Mouse (Mus musculus) bone marrow, adult 2 months (tissue): ENCODE data around the gene Mpz. TPM values are rescaled to one million over a fixed set of nuclear protein-coding genes. Genes with fewer than 3 reads are reported as not detected.
A peak's percentile ranks its signal among the peaks of the same experiment; 100 is the strongest.

Experiments used
- H3K27ac ChIP-seq: fragments of 200-500 bp; 2 replicates; pipeline ENCODE4 v1.5.1; 2012; ENCODE audit warnings: low read depth, mild to moderate bottlenecking, control low read depth, inconsistent platforms, low read length; ENCODE audit not compliant: control insufficient read depth, poor library complexity, insufficient read depth
- H3K4me1 ChIP-seq: fragments of 200-500 bp; 2 replicates; pipeline ENCODE4 v1.6.1; 2011; ENCODE audit warnings: low read length; ENCODE audit not compliant: control insufficient read depth, insufficient read depth
- H3K4me3 ChIP-seq: fragments of 200-500 bp; replicated peaks from 2 replicates; pipeline ENCODE3; 2011; ENCODE audit warnings: mild to moderate bottlenecking, low read depth, low read length, control low read depth; ENCODE audit not compliant: control insufficient read depth
- CTCF ChIP-seq: fragments of 200-500 bp; IDR thresholded peaks from 2 replicates; pipeline ENCODE4 v1.5.1; 2011; ENCODE audit warnings: low read length, control low read depth; ENCODE audit not compliant: control insufficient read depth, insufficient read depth
- POLR2A ChIP-seq: fragments of 200-500 bp; IDR thresholded peaks from 2 replicates; pipeline ENCODE4 v1.6.1; 2011; ENCODE audit warnings: low read depth, mild to moderate bottlenecking, control low read depth, low read length, borderline replicate concordance; ENCODE audit not compliant: control insufficient read depth
- WGBS: fragments of 180-500 bp; shearing (Covaris S2); methylation state at CpG from one replicate; pipeline ENCODE4 v1.1.7; 2018; 5-methylcytosine and 5-hydroxymethylcytosine counted together
- polyA plus RNA-seq: library from polyadenylated mRNA; stranded (reverse); fragments of >200 nt; gene quantifications from 2 replicates; pipeline ENCODE4 v1.2.4, GENCODE M21; 2011; ENCODE audit warnings: low replicate concordance; ENCODE audit not compliant: missing spikeins, insufficient read depth, insufficient read length

Mpz gene
- polyA plus RNA-seq, 1 experiment, result not detected

GRCm38 (mm10) chr1:171110659-171111019 lies 39.9 kb upstream of the Mpz start:
- Histone ChIP-seq H3K4me3 (peak overlapping the region; percentile 63), H3K4me1 (peaks cover 1% of the 10 kb centered on the region), H3K27ac (no peak overlapping the region)
- TF ChIP-seq POLR2A, result no peak
- TF ChIP-seq CTCF, result no peak
- WGBS, result 45% methylated on average over 15 of the region's 15 CpGs

- Histone ChIP-seq H3K4me1 (peaks cover 1% of the 10 kb centered on the region), H3K27ac (peak overlapping the region; percentile 23), H3K4me3 (peak overlapping the region; percentile 72)
- peak; percentile 19; the same call in 1 of the 2 replicates for TF ChIP-seq POLR2A
- peak; percentile 94 for TF ChIP-seq CTCF
- WGBS, result under 1% methylated on average over 38 of the region's 38 CpGs
Observed at GRCm38 (mm10) chr1:171111020-171111780, 39.3 kb upstream of the Mpz start.

DNA sequence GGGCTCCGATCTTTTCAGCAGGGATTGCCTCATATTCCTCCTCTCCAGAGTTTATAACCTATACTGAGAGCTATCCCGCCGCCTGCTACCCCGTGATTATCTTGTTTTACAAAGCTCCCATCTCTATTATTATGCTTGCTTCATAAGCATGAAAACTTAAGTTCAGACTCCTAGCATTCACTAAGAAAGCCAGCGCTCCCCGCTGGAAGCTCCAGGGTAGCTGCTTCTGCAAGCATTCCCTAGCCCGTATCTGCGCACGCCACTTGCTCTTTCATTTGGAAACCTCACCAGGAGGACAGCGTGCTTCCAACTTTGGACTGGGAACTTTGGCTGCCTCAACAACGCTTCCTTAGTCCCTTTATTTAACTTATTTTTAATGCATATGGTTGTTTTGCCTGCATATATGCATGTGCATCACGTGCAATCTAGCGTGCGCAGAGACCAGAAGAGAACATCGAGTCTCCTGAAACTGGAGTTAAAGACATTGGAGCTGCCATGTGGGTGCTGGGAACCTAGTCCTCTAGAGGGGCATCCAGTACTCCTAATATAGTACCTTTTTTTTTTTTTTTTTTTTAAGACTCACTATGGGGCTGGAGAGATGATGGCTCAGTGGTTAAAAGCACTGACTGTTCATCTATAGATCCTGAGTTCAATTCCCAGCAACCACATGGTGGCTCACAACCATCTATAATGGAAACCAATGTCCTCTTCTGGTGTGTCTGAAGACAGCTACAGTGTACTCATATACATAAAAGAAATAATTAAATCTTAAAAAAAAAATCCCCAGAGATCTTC lies 38.5 kb upstream of the Mpz start:
- H3K4me3 ChIP-seq, result peak overlapping the region; percentile 72
- H3K4me1 ChIP-seq, result peaks cover 1% of the 10 kb centered on the region
- H3K27ac ChIP-seq, result peak overlapping the region; percentile 23; the same call in 1 of the 2 replicates
- TF ChIP-seq POLR2A, result no peak
- TF ChIP-seq CTCF, result no peak
- WGBS, result 2% methylated on average over 15 of the region's 15 CpGs

DNA sequence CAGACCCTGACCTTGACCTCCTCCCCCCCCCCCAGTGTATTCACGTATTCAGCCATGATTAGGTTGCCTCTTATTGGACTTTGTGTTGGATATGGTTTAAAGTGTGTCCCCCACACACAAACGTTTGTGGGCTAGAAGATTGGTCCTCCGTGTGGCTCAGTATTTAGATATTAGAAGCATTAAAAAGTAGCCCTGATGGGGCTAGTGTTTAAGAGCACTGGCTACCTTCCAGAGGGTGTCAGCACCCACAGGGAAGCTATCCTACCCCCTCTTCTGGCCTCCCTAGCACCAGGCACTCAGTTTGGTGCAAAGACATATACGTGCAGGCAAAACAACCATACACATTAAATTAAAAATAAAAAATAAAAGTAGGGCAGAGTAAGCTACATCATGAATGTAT lies 37.5 kb upstream of the Mpz start:
- no peak overlapping the region for H3K4me3 ChIP-seq
- H3K4me1 ChIP-seq, result peaks cover 1% of the 10 kb centered on the region
- TF ChIP-seq CTCF, result no peak
- TF ChIP-seq POLR2A, result no peak
- WGBS, result 80% methylated on average over 4 of the region's 4 CpGs
- no peak overlapping the region for H3K27ac ChIP-seq

DNA sequence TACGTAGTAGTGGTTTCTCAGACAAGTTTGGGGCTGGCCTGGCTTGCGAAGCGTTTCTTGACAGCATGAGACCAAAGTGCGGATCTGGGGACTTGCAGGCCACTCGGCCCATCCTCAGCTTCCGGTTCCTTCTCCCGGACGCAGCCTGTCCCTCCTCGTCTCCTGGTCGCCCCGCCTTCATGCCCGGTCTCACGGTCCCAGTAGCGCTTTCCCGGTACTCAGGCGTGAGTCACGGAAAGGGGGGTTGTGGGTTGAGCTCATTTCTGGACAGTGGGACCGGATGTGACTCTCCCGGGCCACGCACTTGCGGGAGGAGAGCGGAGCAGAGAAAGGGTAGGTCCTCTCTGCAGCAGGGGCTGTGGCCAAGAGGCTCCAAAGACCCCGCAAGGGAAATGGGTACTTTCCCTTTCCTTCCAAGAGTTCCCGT lies 36.6 kb upstream of the Mpz start, which contains the start of gene Cfap126:
TSS of gene Cfap126 (plus strand) at position 46 of the 427 bp plus-strand sequence.
- Histone ChIP-seq H3K4me1 (peaks cover 1% of the 10 kb centered on the region), H3K4me3 (peak within 1 kb of the TSS; percentile 64), H3K27ac (peak within 1 kb of the TSS; percentile 25)
- TF ChIP-seq CTCF (no peak), POLR2A (peak; percentile 56; the same call in 1 of the 2 replicates)
- under 1% methylated on average over 24 of the region's 24 CpGs for WGBS

- Histone ChIP-seq H3K27ac (no peak overlapping the region), H3K4me3 (no peak overlapping the region), H3K4me1 (no peaks in the 10 kb centered on the region)
- no peak for TF ChIP-seq POLR2A
- no peak for TF ChIP-seq CTCF
- 64% methylated on average over 4 of the region's 4 CpGs for WGBS
Observed at GRCm38 (mm10) chr1:171116280-171116679, 34.2 kb upstream of the Mpz start.

- no peak for TF ChIP-seq CTCF
- no peak overlapping the region for H3K27ac ChIP-seq
- WGBS, result 5% methylated on average over 4 of the region's 4 CpGs
- no peak overlapping the region for H3K4me3 ChIP-seq
- H3K4me1 ChIP-seq, result no peaks in the 10 kb centered on the region; the same call in 1 of the 2 replicates
Observed at GRCm38 (mm10) chr1:171118269-171118684, 32.2 kb upstream of the Mpz start.

DNA sequence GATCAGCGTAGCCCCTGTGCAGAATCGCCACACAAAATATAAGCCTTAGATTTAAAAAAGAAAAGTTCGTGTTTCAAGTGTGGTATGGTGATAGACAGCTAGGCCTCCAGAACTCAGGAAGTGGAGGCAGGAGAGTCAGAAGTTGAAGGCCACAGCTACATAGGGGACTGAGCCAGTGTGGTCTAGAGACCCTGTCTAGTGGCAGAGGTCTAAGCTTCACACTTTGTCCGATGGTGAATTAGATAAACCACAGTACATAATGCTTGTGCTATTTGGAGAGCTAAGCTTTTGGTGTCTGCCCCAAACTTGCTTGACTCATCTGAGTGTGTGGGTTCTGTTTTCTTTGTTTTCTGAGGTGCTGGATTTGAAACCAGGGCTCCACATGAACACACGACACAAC lies 31.5 kb upstream of the Mpz start:
- TF ChIP-seq POLR2A, result no peak
- TF ChIP-seq CTCF, result no peak
- no peaks in the 10 kb centered on the region; the same call in 1 of the 2 replicates for H3K4me1 ChIP-seq
- 67% methylated on average over 5 of the region's 5 CpGs for WGBS
- no peak overlapping the region for H3K4me3 ChIP-seq
- H3K27ac ChIP-seq, result no peak overlapping the region
